Mouse (Mus musculus) kidney, adult 11 months (tissue): ENCODE data around the gene Prdm10.

Experiments used
- DNase-seq: peaks from one replicate; pipeline ENCODE4 v3.0.0; 2022

Prdm10 gene

GRCm38 (mm10) chr9:31280366-31281010 lies at the start of gene Prdm10:
Gene Prdm10, plus strand, starts transcription at chr9:31280538.
- peak; percentile 98 for DNase-seq

GRCm38 (mm10) chr9:31235030-31235429 lies 45.3 kb upstream of the Prdm10 start:
- DNase-seq = no peak

GRCm38 (mm10) chr9:31235489-31235888 lies 44.8 kb upstream of the Prdm10 start:
- DNase-seq = no peak

- no peak for DNase-seq
Measured at GRCm38 (mm10) chr9:31236079-31236478, 44.3 kb upstream of the Prdm10 start.

- no peak for DNase-seq
Measured at GRCm38 (mm10) chr9:31238526-31238925, 41.8 kb upstream of the Prdm10 start.

GRCm38 (mm10) chr9:31239551-31239950 lies 40.8 kb upstream of the Prdm10 start:
- DNase-seq = no peak

- no peak for DNase-seq
Measured at GRCm38 (mm10) chr9:31240522-31241207, 39.7 kb upstream of the Prdm10 start.

- DNase-seq = no peak
Measured at GRCm38 (mm10) chr9:31241208-31241699, 39.1 kb upstream of the Prdm10 start.

GRCm38 (mm10) chr9:31243306-31243938 lies 36.9 kb upstream of the Prdm10 start:
- DNase-seq = no peak

- no peak for DNase-seq
Measured at GRCm38 (mm10) chr9:31243939-31244333, 36.4 kb upstream of the Prdm10 start.

GRCm38 (mm10) chr9:31245006-31245405 lies 35.3 kb upstream of the Prdm10 start:
- DNase-seq = no peak

GRCm38 (mm10) chr9:31246421-31246820 lies 33.9 kb upstream of the Prdm10 start:
- no peak for DNase-seq

- DNase-seq = no peak
Measured at GRCm38 (mm10) chr9:31247447-31248220, 32.7 kb upstream of the Prdm10 start.

GRCm38 (mm10) chr9:31252182-31252799 lies 28.0 kb upstream of the Prdm10 start:
- DNase-seq = no peak

- DNase-seq = peak; percentile 21
Measured at GRCm38 (mm10) chr9:31253311-31253734, 27.0 kb upstream of the Prdm10 start.

- no peak for DNase-seq
Measured at GRCm38 (mm10) chr9:31253866-31254696, 26.3 kb upstream of the Prdm10 start.

GRCm38 (mm10) chr9:31254697-31255004 lies 25.7 kb upstream of the Prdm10 start:
- DNase-seq = no peak

- no peak for DNase-seq
Measured at GRCm38 (mm10) chr9:31255953-31256352, 24.4 kb upstream of the Prdm10 start.

- no peak for DNase-seq
Measured at GRCm38 (mm10) chr9:31258237-31258636, 22.1 kb upstream of the Prdm10 start.

- no peak for DNase-seq
Measured at GRCm38 (mm10) chr9:31260219-31260618, 20.1 kb upstream of the Prdm10 start.

GRCm38 (mm10) chr9:31262226-31263105 lies 17.9 kb upstream of the Prdm10 start:
- peak; percentile 83 for DNase-seq
